Mouse (Mus musculus): ENCODE data around the gene Slc6a17. TPM values are rescaled to one million over a fixed set of nuclear protein-coding genes. Genes with fewer than 3 reads are reported as not detected.
A peak's percentile ranks its signal among the peaks of the same experiment; 100 is the strongest.

The Slc6a17 gene
- total and polyA plus RNA-seq, 3 experiments: 2.1 to 2.8 (median 2.3) TPM

DNA sequence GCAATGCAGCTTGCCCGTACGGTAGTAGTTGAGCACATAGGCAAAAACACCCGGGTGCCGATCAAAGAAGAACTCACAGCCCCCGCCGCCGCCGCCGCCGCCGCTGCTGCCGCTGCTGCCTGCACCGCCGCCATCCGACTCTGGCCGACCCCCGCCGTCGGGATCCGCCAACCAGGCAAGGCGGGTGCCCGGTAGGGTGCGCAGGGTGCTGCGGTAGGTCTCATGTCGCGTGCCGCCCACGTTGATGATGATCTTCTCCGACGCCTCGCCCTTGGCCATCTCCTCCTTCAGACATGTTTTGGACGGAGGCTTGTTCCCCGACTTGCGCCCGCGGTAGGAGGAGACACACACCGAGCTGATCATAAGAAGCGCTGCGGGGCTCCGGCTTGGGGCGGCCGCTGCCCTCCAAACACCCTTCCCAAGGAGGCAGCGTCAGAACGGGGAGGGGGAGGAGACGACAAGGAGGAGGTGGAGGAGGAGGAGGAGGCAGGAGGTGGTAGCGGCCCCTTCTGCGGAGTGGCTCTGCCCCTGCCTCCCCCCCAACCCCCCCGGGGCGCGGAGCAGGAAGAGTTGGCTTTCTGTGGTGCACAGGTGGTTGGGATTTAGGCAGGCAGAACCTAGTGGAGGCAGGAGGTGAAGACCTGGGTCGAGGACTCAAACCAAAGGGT lies 59.2 kb downstream of the Slc6a17 start:
- peak overlapping the region; percentile 15; the same call in 1 of the 2 replicates for H3K9ac ChIP-seq (ENCODE audit: low read depth, low read length)
- no peaks in the 10 kb centered on the region for H3K79me2 ChIP-seq (replicated peaks; ENCODE audit: control insufficient read depth, insufficient read depth, low read length)
- no peaks in the 10 kb centered on the region for H3K4me1 ChIP-seq (ENCODE audit: control insufficient read depth, insufficient read depth, low read length)
- no peak for TF ChIP-seq EP300 (IDR thresholded peaks at IDR 0.05; ENCODE audit: insufficient read depth, low read depth, low read length)
- TF ChIP-seq CTCF (IDR thresholded peaks at IDR 0.05): no peak
- no peak for TF ChIP-seq POLR2A (IDR thresholded peaks at IDR 0.05; ENCODE audit: insufficient read depth, low read depth, low read length)
- intact Hi-C loops (cut with DNase I): no loop called here
- peak in 1 of 2 experiments; percentile 33 for DNase-seq
- H3K27ac ChIP-seq: no peak overlapping the region
- H3K4me3 ChIP-seq: peak overlapping the region; percentile 40
- WGBS: 2% methylated on average over 49 of the region's 51 CpGs
- H3K36me3 ChIP-seq (ENCODE audit: control insufficient read depth, insufficient read depth, low read length): no peaks in the 10 kb centered on the region
- peaks cover 29% of the 10 kb centered on the region for H3K27me3 ChIP-seq (ENCODE audit: control insufficient read depth, insufficient read depth, low read length)

DNA sequence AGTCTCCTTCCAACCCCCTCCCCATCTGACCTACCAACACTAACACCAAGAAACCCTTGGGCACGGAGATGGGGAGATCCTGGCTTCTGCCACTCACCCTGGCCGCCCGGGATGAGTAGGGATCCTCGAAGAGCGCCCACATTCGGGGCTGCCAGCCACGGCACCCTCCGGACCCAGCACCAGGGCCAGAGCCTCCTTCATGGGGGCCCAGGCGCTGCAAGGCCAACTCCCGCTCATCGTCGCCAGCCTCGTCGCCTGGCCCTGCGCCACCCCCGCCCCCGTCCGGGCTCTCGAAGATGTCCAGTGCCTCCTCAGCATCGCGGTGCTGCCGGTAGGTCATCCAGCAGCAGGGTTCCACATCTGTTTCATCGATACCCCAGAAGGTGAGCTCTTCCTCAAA lies 59.7 kb downstream of the Slc6a17 start:
- Histone ChIP-seq H3K79me2 (replicated peaks; ENCODE audit: control insufficient read depth, insufficient read depth, low read length) (no peaks in the 10 kb centered on the region), H3K36me3 (ENCODE audit: control insufficient read depth, insufficient read depth, low read length) (no peaks in the 10 kb centered on the region), H3K9ac (ENCODE audit: low read depth, low read length) (no peak overlapping the region), H3K27ac (no peak overlapping the region), H3K4me3 (peak overlapping the region; percentile 40; the same call in 1 of the 2 replicates), H3K4me1 (ENCODE audit: control insufficient read depth, insufficient read depth, low read length) (no peaks in the 10 kb centered on the region), H3K27me3 (ENCODE audit: control insufficient read depth, insufficient read depth, low read length) (peaks cover 29% of the 10 kb centered on the region)
- no peak for DNase-seq
- intact Hi-C loops (cut with DNase I): no loop called here
- 10% methylated on average over 23 of the region's 23 CpGs for WGBS
- no peak for TF ChIP-seq POLR2A (IDR thresholded peaks at IDR 0.05; ENCODE audit: insufficient read depth, low read depth, low read length)
- TF ChIP-seq EP300 (IDR thresholded peaks at IDR 0.05; ENCODE audit: insufficient read depth, low read depth, low read length): no peak
- TF ChIP-seq CTCF (IDR thresholded peaks at IDR 0.05): no peak

DNA sequence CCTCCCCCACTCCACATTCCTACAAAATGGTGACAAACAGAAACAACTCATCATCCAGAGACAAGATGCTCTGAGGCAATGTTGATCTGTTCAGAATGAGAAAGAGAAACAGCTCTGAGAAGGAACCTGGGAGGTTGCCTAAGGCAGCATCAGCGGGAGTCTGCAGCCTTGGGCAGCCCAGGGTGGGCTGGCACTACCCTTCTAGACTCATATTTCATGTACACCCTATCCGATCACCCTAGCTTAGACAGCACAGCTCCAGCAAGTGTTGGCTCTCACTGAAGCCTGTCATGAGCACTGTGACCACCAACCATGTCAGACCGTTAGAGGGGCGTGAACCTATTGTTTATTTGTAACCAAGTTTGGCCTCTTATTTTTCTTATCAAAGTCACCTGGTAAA lies 63.5 kb downstream of the Slc6a17 start:
- WGBS: 84% methylated on average over 4 of the region's 4 CpGs
- no peak overlapping the region for H3K27ac ChIP-seq
- no peaks in the 10 kb centered on the region for H3K79me2 ChIP-seq (replicated peaks; ENCODE audit: control insufficient read depth, insufficient read depth, low read length)
- DNase-seq: no peak
- peaks cover 14% of the 10 kb centered on the region for H3K27me3 ChIP-seq (ENCODE audit: control insufficient read depth, insufficient read depth, low read length)
- no peak overlapping the region for H3K4me3 ChIP-seq
- intact Hi-C loops (cut with DNase I): no loop called here
- H3K9ac ChIP-seq (ENCODE audit: low read depth, low read length): no peak overlapping the region
- no peaks in the 10 kb centered on the region for H3K36me3 ChIP-seq (ENCODE audit: control insufficient read depth, insufficient read depth, low read length)
- no peak for TF ChIP-seq POLR2A (IDR thresholded peaks at IDR 0.05; ENCODE audit: insufficient read depth, low read depth, low read length)
- TF ChIP-seq EP300 (IDR thresholded peaks at IDR 0.05; ENCODE audit: insufficient read depth, low read depth, low read length): no peak
- TF ChIP-seq CTCF (IDR thresholded peaks at IDR 0.05): no peak
- no peaks in the 10 kb centered on the region for H3K4me1 ChIP-seq (ENCODE audit: control insufficient read depth, insufficient read depth, low read length)

DNA sequence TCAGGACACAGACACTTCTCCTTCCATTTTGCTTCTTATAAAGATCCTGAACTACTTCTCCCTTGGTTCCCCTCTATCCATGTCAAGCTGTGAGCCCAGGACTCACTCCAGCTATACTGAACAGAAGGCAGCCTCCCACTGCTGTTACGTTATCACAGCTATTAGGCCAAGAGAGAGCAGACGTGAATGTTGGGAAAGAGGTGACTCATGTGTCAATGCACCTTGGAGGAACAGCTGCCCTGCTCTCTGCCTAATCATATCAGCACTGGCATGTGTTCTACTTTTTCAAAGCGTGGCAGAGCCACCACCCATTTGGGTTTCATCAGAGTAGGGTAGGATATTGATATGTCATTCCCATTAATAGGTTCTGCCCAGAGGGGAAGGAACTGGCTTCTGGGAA lies 71.0 kb downstream of the Slc6a17 start:
- intact Hi-C loops (cut with DNase I): no loop called here
- 57% methylated on average over 3 of the region's 3 CpGs for WGBS
- H3K27me3 ChIP-seq (ENCODE audit: control insufficient read depth, insufficient read depth, low read length): no peaks in the 10 kb centered on the region
- H3K4me3 ChIP-seq: no peak overlapping the region
- no peak for DNase-seq
- peaks cover 2% of the 10 kb centered on the region; the same call in 1 of the 2 replicates for H3K4me1 ChIP-seq (ENCODE audit: control insufficient read depth, insufficient read depth, low read length)
- H3K9ac ChIP-seq (ENCODE audit: low read depth, low read length): no peak overlapping the region
- no peak for TF ChIP-seq EP300 (IDR thresholded peaks at IDR 0.05; ENCODE audit: insufficient read depth, low read depth, low read length)
- TF ChIP-seq CTCF (IDR thresholded peaks at IDR 0.05): no peak
- no peak for TF ChIP-seq POLR2A (IDR thresholded peaks at IDR 0.05; ENCODE audit: insufficient read depth, low read depth, low read length)
- no peak overlapping the region for H3K27ac ChIP-seq
- no peaks in the 10 kb centered on the region for H3K79me2 ChIP-seq (replicated peaks; ENCODE audit: control insufficient read depth, insufficient read depth, low read length)
- H3K36me3 ChIP-seq (ENCODE audit: control insufficient read depth, insufficient read depth, low read length): no peaks in the 10 kb centered on the region

DNA sequence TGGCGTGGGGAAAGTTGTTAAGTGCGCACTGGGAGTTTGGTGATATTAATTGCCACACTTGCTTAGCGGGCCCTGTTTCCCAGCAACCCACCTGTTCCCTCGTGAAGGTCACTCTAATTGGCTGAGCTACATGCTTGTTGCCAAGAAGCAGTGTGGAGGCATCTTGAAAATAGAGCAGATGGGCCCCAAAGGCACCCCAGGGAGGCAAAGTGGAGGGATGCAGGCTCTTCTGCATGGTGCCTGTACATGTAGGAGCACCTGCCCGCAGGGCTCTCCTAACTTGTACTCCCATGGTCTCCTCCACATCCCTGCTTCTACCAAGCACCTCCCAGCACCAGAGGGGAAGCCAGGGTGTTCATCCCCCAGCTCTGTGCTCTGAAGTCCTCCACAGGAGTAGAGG lies 74.0 kb downstream of the Slc6a17 start:
- no peak for TF ChIP-seq EP300 (IDR thresholded peaks at IDR 0.05; ENCODE audit: insufficient read depth, low read depth, low read length)
- no peak for TF ChIP-seq CTCF (IDR thresholded peaks at IDR 0.05)
- TF ChIP-seq POLR2A (IDR thresholded peaks at IDR 0.05; ENCODE audit: insufficient read depth, low read depth, low read length): no peak
- intact Hi-C loops (cut with DNase I): no loop called here
- H3K36me3 ChIP-seq (ENCODE audit: control insufficient read depth, insufficient read depth, low read length): no peaks in the 10 kb centered on the region
- H3K27ac ChIP-seq: no peak overlapping the region
- no peaks in the 10 kb centered on the region for H3K79me2 ChIP-seq (replicated peaks; ENCODE audit: control insufficient read depth, insufficient read depth, low read length)
- H3K4me3 ChIP-seq: no peak overlapping the region
- 82% methylated on average over 5 of the region's 5 CpGs for WGBS
- no peak overlapping the region for H3K9ac ChIP-seq (ENCODE audit: low read depth, low read length)
- DNase-seq: no peak
- H3K27me3 ChIP-seq (ENCODE audit: control insufficient read depth, insufficient read depth, low read length): no peaks in the 10 kb centered on the region
- H3K4me1 ChIP-seq (ENCODE audit: control insufficient read depth, insufficient read depth, low read length): peaks cover 2% of the 10 kb centered on the region; the same call in 1 of the 2 replicates

DNA sequence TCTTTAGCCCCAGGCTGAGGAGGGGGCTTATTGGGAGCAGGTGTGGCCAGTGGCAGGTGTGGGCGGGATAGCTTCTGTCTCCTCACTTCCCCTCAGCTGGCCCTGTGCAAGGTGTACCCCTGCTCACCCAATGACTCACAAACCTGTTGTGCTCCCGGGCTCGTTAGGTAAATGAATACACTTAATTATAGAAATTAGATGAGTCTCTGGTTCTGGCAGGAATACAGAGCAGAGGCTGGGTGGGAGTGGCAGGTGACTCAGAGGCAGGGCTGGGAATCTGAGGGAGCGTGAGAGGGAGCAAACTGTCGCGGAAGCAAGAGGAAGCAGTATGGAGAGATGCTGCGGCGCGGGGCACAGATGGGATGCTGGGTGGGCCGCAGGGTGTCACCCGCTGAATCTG lies 75.6 kb downstream of the Slc6a17 start:
- 83% methylated on average over 11 of the region's 11 CpGs for WGBS
- intact Hi-C loops (cut with DNase I): no loop called here
- TF ChIP-seq EP300 (IDR thresholded peaks at IDR 0.05; ENCODE audit: insufficient read depth, low read depth, low read length): no peak
- no peak for TF ChIP-seq POLR2A (IDR thresholded peaks at IDR 0.05; ENCODE audit: insufficient read depth, low read depth, low read length)
- TF ChIP-seq CTCF (IDR thresholded peaks at IDR 0.05): no peak

More for the DNA sequence above, 75.6 kb downstream of the Slc6a17 start:
- Histone ChIP-seq H3K4me1 (ENCODE audit: control insufficient read depth, insufficient read depth, low read length) (peaks cover 2% of the 10 kb centered on the region; the same call in 1 of the 2 replicates), H3K27ac (no peak overlapping the region), H3K36me3 (ENCODE audit: control insufficient read depth, insufficient read depth, low read length) (no peaks in the 10 kb centered on the region), H3K27me3 (ENCODE audit: control insufficient read depth, insufficient read depth, low read length) (no peaks in the 10 kb centered on the region), H3K4me3 (no peak overlapping the region), H3K9ac (ENCODE audit: low read depth, low read length) (no peak overlapping the region), H3K79me2 (replicated peaks; ENCODE audit: control insufficient read depth, insufficient read depth, low read length) (no peaks in the 10 kb centered on the region)
- DNase-seq: no peak

All from heart, adult 2 months (tissue).